Comparison of ENCODE assay signal across 11 mouse cellular contexts in the genomic region with DNA sequence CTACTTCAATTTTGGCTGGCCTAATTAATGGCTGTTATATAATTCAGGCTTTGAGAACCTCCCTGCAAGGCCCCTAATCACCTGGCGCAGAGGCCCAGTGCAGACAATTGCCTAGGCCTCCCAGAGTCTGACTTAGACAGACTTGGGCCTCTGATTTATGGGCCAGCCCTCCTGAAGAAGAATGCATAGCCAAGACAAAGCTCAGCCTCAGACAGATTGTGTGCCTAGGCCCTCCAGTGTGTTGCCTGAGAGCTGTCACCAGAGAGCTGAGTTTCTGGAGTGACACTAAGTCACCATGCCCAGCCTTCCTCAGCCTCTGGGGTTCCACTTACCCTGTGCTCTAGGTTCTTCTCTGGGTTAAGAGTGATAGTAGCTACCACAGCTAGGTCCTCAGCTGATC.
A peak's percentile ranks its signal among the peaks of the same experiment; 100 is the strongest.
DNase-seq lines count a peak whose midpoint lies in the region; ATAC-seq and TF ChIP-seq lines count a peak whose summit lies in the region.
"Had no signal": no experiment of that assay in that cellular context is flagged by ENCODE, and none has a peak within 500 bp of the region (broad histone marks: within the 10 kb centered on the region; RNA-seq: fewer than 3 reads in every experiment).

No protein-coding gene starts in this region.

- H3K4me1 ChIP-seq in lung, embryonic 14.5 days (ENCODE audit: insufficient read depth), result no peaks in the 10 kb centered on the region
- H3K4me1 ChIP-seq in hindbrain, embryonic 14.5 days (replicated peaks; ENCODE audit: control insufficient read depth, insufficient read depth, low read length), result peaks cover 12% of the 10 kb centered on the region; the same call in 1 of the 2 replicates
- no peaks in the 10 kb centered on the region for H3K4me1 ChIP-seq in neural tube, embryonic 14.5 days (ENCODE audit: control insufficient read depth, insufficient read depth, low read length)
- H3K4me1 ChIP-seq: liver, embryonic 13.5 days had no signal

- no peaks in the 10 kb centered on the region for H3K27me3 ChIP-seq in lung, embryonic 14.5 days (ENCODE audit: insufficient read depth, low read length)
- H3K27me3 ChIP-seq in hindbrain, embryonic 14.5 days (ENCODE audit: control insufficient read depth, insufficient read depth, low read length), result no peaks in the 10 kb centered on the region
- H3K27me3 ChIP-seq in neural tube, embryonic 14.5 days (ENCODE audit: control insufficient read depth, insufficient read depth, low read length), result no peaks in the 10 kb centered on the region
- H3K27me3 ChIP-seq: heart, embryonic 12.5 days; intestine, embryonic 15.5 days; liver, embryonic 13.5 days had no signal

- no peak overlapping the region for H3K4me2 ChIP-seq in lung, embryonic 14.5 days
- H3K4me2 ChIP-seq in hindbrain, embryonic 14.5 days (replicated peaks), result no peak overlapping the region
- no peak overlapping the region for H3K4me2 ChIP-seq in neural tube, embryonic 14.5 days (ENCODE audit: low read depth, low read length)
- H3K4me2 ChIP-seq: heart, embryonic 12.5 days; intestine, embryonic 15.5 days; liver, embryonic 13.5 days had no signal

- 85% methylated on average over 1 of the region's 1 CpGs for WGBS in lung, embryonic 14.5 days
- 44% methylated on average over 1 of the region's 1 CpGs for WGBS in hindbrain, embryonic 14.5 days
- 27% methylated on average over 1 of the region's 1 CpGs for WGBS in neural tube, embryonic 14.5 days

- H3K27ac ChIP-seq in lung, embryonic 14.5 days (ENCODE audit: low read depth), result 0 out of 2 replicates have a peak overlapping the region, but pooled peaks have one; percentile 27
- H3K27ac ChIP-seq in hindbrain, embryonic 14.5 days, result peak overlapping the region; percentile 43; the same call in 1 of the 2 replicates
- 0 out of 2 replicates have a peak overlapping the region, but pooled peaks have one; percentile 6 for H3K27ac ChIP-seq in neural tube, embryonic 14.5 days (ENCODE audit: low read depth, low read length)
- no peak overlapping the region for H3K27ac ChIP-seq in left cerebral cortex, adult 2 months
- H3K27ac ChIP-seq: intestine, embryonic 15.5 days; liver, embryonic 13.5 days had no signal

- H3K9me3 ChIP-seq in lung, embryonic 14.5 days (ENCODE audit: low read depth, low read length), result no peaks in the 10 kb centered on the region
- H3K9me3 ChIP-seq in hindbrain, embryonic 14.5 days (ENCODE audit: control insufficient read depth, low read length), result no peaks in the 10 kb centered on the region
- H3K9me3 ChIP-seq in neural tube, embryonic 14.5 days (ENCODE audit: control insufficient read depth, low read length), result no peaks in the 10 kb centered on the region
- H3K9me3 ChIP-seq: heart, embryonic 12.5 days; intestine, embryonic 15.5 days; liver, embryonic 13.5 days had no signal

- ATAC-seq in cerebellum, adult (ENCODE audit: insufficient number of reproducible peaks, low FRiP score, low TSS enrichment), result peak; percentile 67
- ATAC-seq in lung, embryonic 14.5 days (ENCODE audit: insufficient read depth), result no peak
- ATAC-seq in hindbrain, embryonic 14.5 days (ENCODE audit: low FRiP score), result peak; percentile 72; the same call in 1 of the 2 replicates
- ATAC-seq in neural tube, embryonic 14.5 days (ENCODE audit: low read depth), result peak; percentile 82; the same call in 1 of the 2 replicates
- ATAC-seq: intestine, embryonic 15.5 days had no signal

- H3K36me3 ChIP-seq in lung, embryonic 14.5 days (ENCODE audit: insufficient read depth), result peaks cover 20% of the 10 kb centered on the region
- peaks cover 14% of the 10 kb centered on the region for H3K36me3 ChIP-seq in hindbrain, embryonic 14.5 days (replicated peaks; ENCODE audit: control insufficient read depth, insufficient read depth)
- H3K36me3 ChIP-seq in neural tube, embryonic 14.5 days (ENCODE audit: control insufficient read depth, insufficient read depth, low read length), result no peaks in the 10 kb centered on the region
- H3K36me3 ChIP-seq: intestine, embryonic 15.5 days; liver, embryonic 13.5 days had no signal

- intact Hi-C loops in left cerebral cortex, adult 2 months (cut with DNase I), result no loop called here

- no peak for DNase-seq in cerebellum, adult 8-10 months
- DNase-seq in lung, embryonic 14.5 days, result no peak
- DNase-seq in lung, postnatal 4 days, result no peak
- no peak for DNase-seq in hindbrain, embryonic 14.5 days (ENCODE audit: low spot score)
- no peak for DNase-seq in left cerebral cortex, adult 2 months (ENCODE audit: extremely low spot score in 1 of 2, low spot score in 2 of 2)
- DNase-seq in thymus, postnatal 10 days (ENCODE audit: low spot score in 2 of 2), result no peak
- DNase-seq: liver, embryonic 13.5 days had no signal

- H3K9ac ChIP-seq in lung, embryonic 14.5 days, result no peak overlapping the region
- H3K9ac ChIP-seq in hindbrain, embryonic 14.5 days, result no peak overlapping the region
- H3K9ac ChIP-seq in neural tube, embryonic 14.5 days (replicated peaks; ENCODE audit: low read depth, low read length), result no peak overlapping the region
- H3K9ac ChIP-seq: heart, embryonic 12.5 days; intestine, embryonic 15.5 days; liver, embryonic 13.5 days had no signal

- no peak for TF ChIP-seq CTCF in lung, embryonic 14.5 days (IDR thresholded peaks at IDR 0.05; ENCODE audit: low read depth)
- TF ChIP-seq CTCF in left cerebral cortex, adult 2 months (IDR thresholded peaks at IDR 0.05), result no peak

- no peak overlapping the region for H3K4me3 ChIP-seq in lung, embryonic 14.5 days (ENCODE audit: low read depth, low read length)
- no peak overlapping the region for H3K4me3 ChIP-seq in hindbrain, embryonic 14.5 days (replicated peaks; ENCODE audit: low read length)
- no peak overlapping the region for H3K4me3 ChIP-seq in neural tube, embryonic 14.5 days (ENCODE audit: low read depth, low read length)
- H3K4me3 ChIP-seq in left cerebral cortex, adult 2 months, result no peak overlapping the region
- H3K4me3 ChIP-seq: heart, embryonic 12.5 days; intestine, embryonic 15.5 days; liver, embryonic 13.5 days had no signal
